Mouse (Mus musculus) mesoderm, embryonic 11.5 days (tissue): ENCODE measurements at regions not wholly inside any gene's neighbourhood (a gene's known extent, or its start where the extent isn't known, plus 50 kb on each side); places are given as distances from the start of the nearest gene placed in this dataset.
A peak's percentile ranks its signal among the peaks of the same experiment; 100 is the strongest.

Experiments
- DNase-seq: peaks from one replicate; pipeline ENCODE4 v3.0.0-alpha.2; 2012; ENCODE audit warnings: low read depth, low spot score

DNA sequence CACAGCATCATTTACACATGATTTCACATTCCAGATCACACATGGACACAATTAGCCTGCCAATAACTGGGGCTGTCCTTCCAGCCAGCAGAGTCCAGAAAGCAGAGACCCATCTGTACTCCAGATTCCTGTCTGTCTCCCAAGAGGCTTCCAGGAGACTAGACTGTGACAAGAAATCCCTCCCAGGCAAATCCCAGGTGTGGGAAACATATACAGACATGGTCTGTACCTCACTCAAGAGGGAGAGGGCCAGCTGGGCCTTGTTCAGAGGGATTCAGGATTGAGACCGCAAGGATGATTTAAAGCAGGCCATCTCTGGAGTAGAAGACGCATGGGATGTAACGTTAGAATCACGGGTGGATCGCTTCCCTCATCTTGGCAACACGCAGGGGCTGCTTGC is 182.7 kb upstream of the Prr30 start:
- peak; percentile 42 for DNase-seq

GRCm38 (mm10) chr14:101381943-101382342 is 181.8 kb upstream of the Prr30 start:
- no peak for DNase-seq

DNA sequence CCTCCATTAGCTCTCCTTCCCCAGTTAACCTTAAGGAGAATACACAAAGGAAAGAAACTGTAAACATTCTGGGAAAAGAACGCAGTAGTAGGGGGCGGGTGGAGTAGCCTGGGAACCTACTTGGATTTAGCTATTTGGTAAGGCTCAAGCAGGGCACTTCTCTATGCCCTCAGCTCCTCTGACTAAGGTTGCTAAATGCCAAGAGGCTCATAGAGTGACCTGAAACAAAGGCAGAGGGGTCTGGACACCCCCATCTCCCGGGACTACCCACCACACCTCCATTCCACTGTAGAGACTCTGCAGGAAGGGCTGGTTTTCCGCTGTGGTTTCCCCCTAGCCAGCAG is 179.5 kb upstream of the Prr30 start:
- DNase-seq, result no peak

DNA sequence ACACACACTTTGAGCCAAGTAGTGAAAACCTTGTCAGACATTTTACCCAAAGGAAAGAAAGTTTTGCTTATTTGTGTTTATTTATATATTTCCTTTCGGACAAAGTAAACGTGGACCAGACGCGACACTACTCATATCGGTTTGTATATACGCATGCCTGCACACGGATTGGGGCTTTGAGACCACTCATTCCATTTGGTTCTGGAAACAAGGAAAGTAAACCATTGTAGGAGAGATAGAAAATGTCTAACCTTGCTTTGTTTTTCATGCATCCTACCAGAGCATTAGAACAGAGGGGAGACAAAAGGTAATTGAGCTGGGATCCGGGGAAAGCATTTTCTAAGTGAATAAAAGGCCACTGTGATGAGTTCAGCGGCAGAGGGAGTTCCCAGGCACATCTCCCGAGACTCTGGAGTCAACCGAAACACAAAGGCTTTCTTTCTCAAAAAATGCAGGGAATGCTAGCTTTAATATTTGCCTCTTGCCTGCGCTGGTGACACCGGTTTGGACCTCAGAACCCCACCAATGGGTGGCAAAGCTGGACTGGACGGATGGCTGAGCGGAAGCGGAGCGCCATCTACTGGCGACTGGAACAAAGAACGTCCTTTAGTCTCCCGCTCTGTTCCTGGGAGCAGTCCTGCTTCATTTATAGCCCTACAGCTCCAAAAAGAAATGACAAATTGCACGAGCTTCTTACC is 179.0 kb upstream of the Prr30 start:
- DNase-seq, result peak; percentile 87

- DNase-seq, result no peak
Measured at GRCm38 (mm10) chr14:101378545-101378944, 178.4 kb upstream of the Prr30 start.

- DNase-seq, result no peak
Measured at GRCm38 (mm10) chr14:101376690-101377089, 176.6 kb upstream of the Prr30 start.

DNA sequence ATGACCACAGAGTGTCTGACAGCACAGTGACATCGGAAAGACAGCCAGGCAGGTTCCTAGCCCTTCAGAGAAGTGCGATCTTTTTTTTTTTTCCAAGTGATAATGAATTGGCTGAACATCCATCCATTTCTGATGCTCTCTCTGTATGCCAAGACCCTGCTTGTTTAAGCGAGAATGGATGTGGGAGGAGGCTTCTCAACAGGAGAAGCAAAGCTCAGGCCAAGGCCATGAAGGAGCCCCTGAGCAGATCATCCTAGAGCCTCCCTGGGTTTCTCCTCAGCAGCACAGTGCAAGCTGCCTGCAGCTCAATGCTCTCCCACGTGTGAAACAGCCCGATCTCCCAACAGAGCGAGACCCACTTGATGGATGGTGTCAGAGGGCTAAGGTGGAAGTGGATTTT is 175.7 kb upstream of the Prr30 start:
- DNase-seq, result peak; percentile 38

DNA sequence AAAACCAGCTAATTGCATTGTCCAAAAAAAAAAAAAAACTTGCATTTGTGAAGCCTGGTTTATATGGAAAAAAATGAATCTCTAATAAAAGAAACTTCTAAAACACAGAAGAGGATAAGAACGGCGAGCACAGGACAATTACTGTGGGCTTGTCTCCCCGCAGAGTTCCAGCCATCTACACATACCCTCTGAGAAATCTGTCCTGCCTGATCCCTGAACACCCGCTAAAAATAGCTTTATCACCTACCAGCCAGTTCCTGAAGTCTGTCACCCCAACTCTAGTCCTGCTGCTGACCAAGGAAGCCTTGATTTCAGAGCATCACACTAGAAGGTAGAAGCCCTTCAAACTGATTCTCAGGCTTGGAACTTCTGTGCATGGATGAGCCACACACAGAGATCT is 173.7 kb upstream of the Prr30 start:
- DNase-seq, result no peak

DNA sequence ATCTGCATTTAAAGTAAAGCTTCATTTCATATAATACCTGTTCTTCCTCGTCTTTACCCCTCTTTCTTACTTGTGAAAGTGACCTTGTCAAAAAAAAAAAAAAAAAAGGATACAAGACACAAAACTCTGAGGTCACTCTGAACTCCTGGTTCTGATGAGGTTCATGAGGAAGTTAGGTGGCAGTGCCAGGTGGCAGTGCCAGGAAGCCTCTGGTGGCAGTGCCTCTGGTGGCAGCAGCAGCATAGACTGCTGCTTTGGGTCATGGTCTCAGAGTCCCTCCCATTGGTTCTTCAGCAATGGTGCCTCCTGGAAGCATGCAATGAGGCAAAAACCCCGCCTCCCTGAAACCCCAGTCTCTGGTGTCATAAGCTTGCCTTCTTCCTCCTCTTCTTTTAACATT is 159.7 kb upstream of the Prr30 start:
- no peak for DNase-seq

DNA sequence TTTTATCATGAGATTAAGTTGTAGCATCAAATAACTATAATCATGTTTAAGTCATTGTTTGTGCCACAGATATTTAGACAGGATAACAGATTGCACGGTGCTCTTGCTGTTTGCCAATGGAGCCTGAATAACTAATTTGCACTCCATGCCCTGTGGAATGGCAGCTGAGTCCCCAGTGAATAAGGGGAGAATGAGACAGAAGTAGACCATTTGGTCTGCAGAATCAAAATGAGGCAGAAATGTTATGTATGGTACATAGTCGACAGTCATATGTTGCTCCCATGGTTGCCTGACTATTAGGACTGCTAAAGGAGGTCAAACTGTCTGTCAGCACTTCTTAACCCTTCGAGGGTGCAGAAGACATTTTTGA is 152.9 kb upstream of the Prr30 start:
- DNase-seq, result no peak

DNA sequence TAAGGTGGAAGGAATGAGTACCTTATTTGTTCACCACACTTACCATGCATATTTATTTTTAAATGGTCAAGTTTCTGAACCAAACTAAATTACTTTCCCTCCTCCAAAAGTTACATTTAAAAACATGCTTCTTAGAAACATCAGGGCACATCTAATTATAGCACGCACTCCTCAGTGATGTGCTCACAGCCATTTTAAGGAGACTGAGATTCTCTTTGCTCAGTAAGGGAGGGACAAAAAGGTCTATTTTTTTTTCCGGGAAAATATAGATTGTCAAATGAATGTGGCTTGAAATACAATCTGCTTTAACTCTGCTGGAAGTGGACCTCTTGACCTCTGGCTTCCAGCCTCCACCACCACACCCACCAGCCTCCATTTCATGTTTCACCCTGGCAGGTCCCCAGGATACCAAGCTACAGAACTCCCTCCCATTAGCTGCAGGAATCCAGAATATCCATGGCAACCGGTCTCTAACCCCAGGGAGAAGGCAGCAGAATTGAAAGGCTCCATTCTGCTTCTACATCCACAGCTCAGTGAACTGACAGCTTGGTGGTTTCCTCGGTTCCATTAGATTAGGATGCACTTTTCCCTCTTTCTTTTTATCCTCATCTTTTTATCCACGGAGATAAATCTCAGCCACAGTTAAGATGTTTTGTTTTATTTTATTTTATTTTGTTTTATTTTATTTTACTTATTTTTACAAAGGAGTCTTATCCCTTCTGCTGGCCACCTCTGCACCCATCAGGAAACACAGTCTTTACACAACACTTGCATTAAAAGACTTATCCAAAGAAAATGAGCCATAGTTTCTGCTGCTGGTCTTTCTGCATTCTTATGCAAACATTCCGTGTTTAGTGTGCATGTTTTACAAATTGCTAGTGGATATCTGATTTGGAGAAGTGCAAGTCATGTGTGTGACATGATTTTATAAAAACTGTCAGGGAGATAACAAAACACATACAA is 152.2 kb upstream of the Prr30 start:
- DNase-seq, result peak; percentile 85

- no peak for DNase-seq
Measured at GRCm38 (mm10) chr14:101340331-101340730, 140.2 kb upstream of the Prr30 start.

DNA sequence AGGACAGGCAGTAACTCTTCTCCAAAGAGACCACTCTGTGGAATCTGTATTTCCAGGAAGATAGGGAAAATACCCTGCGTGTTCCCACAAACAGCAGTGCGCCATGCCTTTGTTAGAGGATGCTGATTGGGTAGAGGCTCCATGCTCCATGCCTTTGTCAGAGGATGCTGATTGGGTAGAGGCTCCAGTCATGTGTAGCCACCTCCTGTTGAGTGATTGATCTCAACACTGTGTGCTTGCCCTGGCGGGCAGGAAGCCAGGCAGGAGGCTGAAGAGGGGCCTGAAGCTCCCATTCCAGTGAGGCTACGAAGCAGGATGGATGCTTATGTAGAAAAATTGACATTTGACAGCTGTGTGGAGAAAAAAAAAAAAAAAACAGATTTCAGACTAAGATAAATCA is 131.9 kb upstream of the Prr30 start:
- DNase-seq, result no peak

GRCm38 (mm10) chr14:101327421-101327820 is 127.3 kb upstream of the Prr30 start:
- no peak for DNase-seq

DNA sequence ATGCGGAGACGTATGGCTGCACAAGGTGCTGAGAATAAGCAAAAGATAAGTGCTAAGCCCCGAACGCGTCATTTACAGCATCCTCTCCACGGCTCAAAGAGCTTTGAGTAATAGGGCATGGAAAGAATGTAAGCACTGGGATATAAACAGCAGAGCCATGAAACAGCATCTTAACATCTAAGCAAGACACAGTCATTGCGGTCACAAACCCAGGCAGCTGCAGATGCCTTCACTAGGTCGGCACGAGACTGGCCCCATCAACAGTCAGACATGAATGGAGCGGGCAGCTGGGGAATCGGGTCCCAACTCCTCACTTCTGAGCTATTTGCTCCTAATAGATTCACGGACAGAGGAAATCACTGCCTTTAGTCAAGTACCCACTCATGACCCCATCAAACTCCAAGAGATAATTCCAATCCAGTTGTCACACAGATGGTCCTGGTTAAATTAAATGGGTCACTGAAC is 126.4 kb upstream of the Prr30 start:
- peak; percentile 24 for DNase-seq

DNA sequence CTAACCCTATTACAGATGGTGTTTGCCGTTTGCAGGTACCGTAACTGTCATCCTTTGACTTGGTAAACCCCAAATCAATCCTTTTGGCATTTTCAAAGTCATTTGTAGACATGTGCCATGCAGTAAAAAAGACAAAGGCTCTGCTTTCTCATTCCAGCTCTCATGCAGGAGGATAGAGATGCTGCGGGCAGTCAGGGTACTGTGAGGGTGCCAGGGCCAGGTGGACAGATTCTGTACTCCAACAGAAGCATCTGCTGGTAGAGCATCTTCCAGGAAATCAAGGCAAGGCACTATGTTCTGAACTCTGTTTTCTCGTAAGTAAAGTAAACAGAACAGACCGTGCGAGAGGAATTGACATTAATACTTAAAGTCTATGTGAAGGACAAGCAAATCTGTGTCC is 123.2 kb upstream of the Prr30 start:
- DNase-seq, result no peak

DNA sequence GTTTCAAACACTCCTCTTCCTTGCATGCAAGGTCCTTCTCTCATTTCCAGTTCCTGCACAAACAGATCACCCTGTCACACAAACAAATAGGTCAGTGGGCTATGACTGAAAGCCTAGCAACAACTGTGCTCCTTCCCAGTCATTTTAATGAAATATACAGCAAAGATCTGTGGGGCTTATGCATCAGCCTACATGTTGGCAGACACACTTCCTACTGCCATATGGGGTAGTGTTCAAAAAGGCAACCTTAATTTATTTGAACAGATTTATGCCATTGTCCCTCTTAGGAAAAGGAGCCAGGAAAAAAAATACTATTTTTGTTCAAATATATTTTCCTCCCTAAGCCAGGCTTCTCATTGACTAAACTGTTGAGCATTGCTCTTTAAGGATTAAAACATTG is 107.8 kb upstream of the Prr30 start:
- DNase-seq, result no peak

DNA sequence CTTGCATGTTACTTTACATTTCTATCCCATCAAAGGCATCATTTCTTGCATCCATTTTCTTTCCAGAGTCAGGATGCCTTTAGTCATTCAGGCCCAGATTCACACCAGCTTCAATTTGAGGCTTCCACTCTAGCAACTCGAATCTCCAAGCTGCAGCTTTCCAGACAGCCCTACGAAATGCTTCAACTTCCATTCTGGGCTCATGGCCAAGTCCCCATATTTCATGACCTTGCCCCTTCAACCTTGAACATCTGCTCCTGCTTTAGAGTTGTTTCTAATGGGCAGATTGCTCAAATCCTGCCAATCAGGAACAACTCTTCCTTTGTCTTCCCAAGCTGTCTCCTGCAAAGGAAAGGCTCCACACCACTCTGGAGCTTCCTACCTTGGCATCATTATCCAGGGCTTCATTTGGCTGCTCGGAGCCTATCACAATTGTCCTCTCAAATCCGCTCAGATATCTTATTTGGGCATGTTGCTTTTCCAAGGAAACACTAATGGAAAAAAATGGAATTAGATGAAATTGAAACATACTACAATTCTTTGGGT is 104.4 kb upstream of the Prr30 start:
- peak; percentile 49 for DNase-seq

GRCm38 (mm10) chr14:101297841-101298240 is 97.7 kb upstream of the Prr30 start:
- DNase-seq, result no peak

GRCm38 (mm10) chr14:101294693-101295092 is 94.6 kb upstream of the Prr30 start:
- peak; percentile 53 for DNase-seq

GRCm38 (mm10) chr14:101287755-101288154 is 87.6 kb upstream of the Prr30 start:
- no peak for DNase-seq

- DNase-seq, result no peak
Measured at GRCm38 (mm10) chr14:101269048-101269789, 69.1 kb upstream of the Prr30 start.
